Mouse (Mus musculus) testis, adult 2 months (tissue): ENCODE measurements around the gene Cdk5r1. TPM values are rescaled to one million over a fixed set of nuclear protein-coding genes. Genes with fewer than 3 reads are reported as not detected.

Experiments
- H3K27ac ChIP-seq: fragments of 200-500 bp; 2 replicates; pipeline ENCODE4 v1.5.1; 2012; ENCODE audit warnings: low read depth, low read length; ENCODE audit not compliant: control insufficient read depth, insufficient read depth
- H3K27me3 ChIP-seq: fragments of 200-500 bp; 2 replicates; pipeline ENCODE4 v1.6.1; 2012; ENCODE audit warnings: mild to moderate bottlenecking, low read length, moderate library complexity; ENCODE audit not compliant: control insufficient read depth, insufficient read depth
- H3K36me3 ChIP-seq: fragments of 200-500 bp; 2 replicates; pipeline ENCODE4 v1.6.1; 2012; ENCODE audit warnings: mild to moderate bottlenecking, low read length; ENCODE audit not compliant: control insufficient read depth, insufficient read depth
- H3K4me1 ChIP-seq: fragments of 200-500 bp; 2 replicates; pipeline ENCODE4 v1.6.1; 2012; ENCODE audit warnings: low read length; ENCODE audit not compliant: control insufficient read depth, insufficient read depth
- H3K4me3 ChIP-seq: fragments of 200-500 bp; 2 replicates; pipeline ENCODE4 v1.5.1; 2012; ENCODE audit warnings: low read depth, mild to moderate bottlenecking, low read length, moderate library complexity, mixed read lengths; ENCODE audit not compliant: control insufficient read depth
- CTCF ChIP-seq: fragments of 200-500 bp; IDR thresholded peaks from 2 replicates; pipeline ENCODE4 v1.5.1; 2012; ENCODE audit warnings: low read depth, mild to moderate bottlenecking, inconsistent platforms, low read length, moderate library complexity; ENCODE audit not compliant: control insufficient read depth, insufficient read depth, insufficient replicate concordance
- POLR2A ChIP-seq: fragments of 200-500 bp; IDR thresholded peaks from 2 replicates; pipeline ENCODE4 v1.6.1; 2012; ENCODE audit warnings: low read depth, mild to moderate bottlenecking, inconsistent platforms, low read length, moderate library complexity; ENCODE audit not compliant: control insufficient read depth
- polyA plus RNA-seq: library from polyadenylated mRNA; depleted of rRNA; stranded (reverse); fragments of >200 nt; gene quantifications from 2 replicates; pipeline ENCODE4 v1.2.3, GENCODE M21; 2012; rRNA removed

Gene Cdk5r1
- polyA plus RNA-seq, 1 experiment: 1.1 TPM

- Histone ChIP-seq H3K4me3 (no peak overlapping the region), H3K27ac (no peak overlapping the region), H3K36me3 (no peaks in the 10 kb centered on the region), H3K27me3 (no peaks in the 10 kb centered on the region), H3K4me1 (no peaks in the 10 kb centered on the region)
- TF ChIP-seq CTCF: no peak
- no peak for TF ChIP-seq POLR2A
These were observed 52.3 kb downstream of the Cdk5r1 start for GRCm38 (mm10) chr11:80529149-80529548.

Other genes starting within 250 kb of the Cdk5r1 start
- 0.54 and 0.78 TPM in 2 replicates for gene Rhbdl3, start 176.1 kb upstream of the Cdk5r1 start, polyA plus RNA-seq
- gene 5730455P16Rik, start 99.0 kb upstream of the Cdk5r1 start, polyA plus RNA-seq: 1.7 and 2.1 TPM in 2 replicates
- gene Zfp207, start 93.7 kb upstream of the Cdk5r1 start, polyA plus RNA-seq: 70.5 and 80.4 TPM in 2 replicates
- gene Psmd11, start 48.4 kb upstream of the Cdk5r1 start, polyA plus RNA-seq: 55.2 and 61.4 TPM in 2 replicates